Mouse (Mus musculus) forebrain, postnatal 0 days (tissue): ENCODE measurements at regions not wholly inside any gene's neighbourhood (a gene's known extent, or its start where the extent isn't known, plus 50 kb on each side); places are given as distances from the start of the nearest gene placed in this dataset.

ENCODE experiments used
- ATAC-seq: fragments of 200-750 bp; cut with Nextera tagmentation; 2 replicates; pipeline ENCODE4 v1.8.0; 2017; ENCODE audit warnings: mild to moderate bottlenecking, moderate library complexity
- DNase-seq: peaks from one replicate; pipeline ENCODE4 v3.0.0-alpha.2; 2015
- H3K27ac ChIP-seq: fragments of 300-500 bp; sonication (generic); 2 replicates; pipeline ENCODE4 v1.5.1; 2014; ENCODE audit warnings: low read depth, mild to moderate bottlenecking, antibody characterized with exemption, low read length, moderate library complexity, mixed read lengths
- H3K27me3 ChIP-seq: fragments of 300-500 bp; sonication (generic); 2 replicates; pipeline ENCODE4 v1.6.1; 2014; ENCODE audit warnings: mild to moderate bottlenecking, low read length, mixed read lengths; ENCODE audit not compliant: insufficient read depth
- H3K36me3 ChIP-seq: fragments of 300-500 bp; sonication (generic); 2 replicates; pipeline ENCODE4 v1.6.1; 2014; ENCODE audit warnings: mild to moderate bottlenecking, moderate library complexity; ENCODE audit not compliant: insufficient read depth
- H3K4me1 ChIP-seq: fragments of 300-500 bp; sonication (generic); 2 replicates; pipeline ENCODE4 v1.6.1; 2014; ENCODE audit warnings: antibody characterized with exemption; ENCODE audit not compliant: insufficient read depth
- H3K4me2 ChIP-seq: fragments of 300-500 bp; sonication (generic); 2 replicates; pipeline ENCODE4 v1.6.1; 2014; ENCODE audit warnings: low read depth, mild to moderate bottlenecking, moderate library complexity
- H3K4me3 ChIP-seq: fragments of 300-500 bp; sonication (generic); 2 replicates; pipeline ENCODE4 v1.5.1; 2014; ENCODE audit warnings: low read depth, low read length, mixed read lengths
- H3K9ac ChIP-seq: fragments of 300-500 bp; sonication (generic); 2 replicates; pipeline ENCODE4 v1.6.1; 2014; ENCODE audit warnings: mild to moderate bottlenecking
- H3K9me3 ChIP-seq: fragments of 300-500 bp; sonication (generic); 2 replicates; pipeline ENCODE4 v1.6.1; 2016; ENCODE audit warnings: low read length
- CTCF ChIP-seq: sonication (generic); IDR thresholded peaks from 2 replicates; pipeline ENCODE4 v1.5.1; 2016; ENCODE audit warnings: antibody characterized with exemption, control low read depth, low read depth
- WGBS: fragments of 180-500 bp; shearing (Covaris S2); extraction: QIAGEN DNeasy Blood & Tissue Kit; methylation state at CpG from one replicate; pipeline ENCODE4 v1.1.7; 2014; 5-methylcytosine and 5-hydroxymethylcytosine counted together

- no peak for DNase-seq
- H3K27me3 ChIP-seq: no peaks in the 10 kb centered on the region
- no peak for TF ChIP-seq CTCF
- H3K4me2 ChIP-seq: no peak overlapping the region
- no peak overlapping the region for H3K9ac ChIP-seq
- no peak overlapping the region for H3K27ac ChIP-seq
- H3K9me3 ChIP-seq: no peaks in the 10 kb centered on the region
- no peaks in the 10 kb centered on the region for H3K36me3 ChIP-seq
- WGBS: 58% methylated on average over 2 of the region's 2 CpGs
- no peak for ATAC-seq
- no peak overlapping the region for H3K4me3 ChIP-seq
- no peaks in the 10 kb centered on the region for H3K4me1 ChIP-seq
These were observed 60.2 kb upstream of the Cd34 start for GRCm38 (mm10) chr1:194878440-194878839.

- no peaks in the 10 kb centered on the region for H3K9me3 ChIP-seq
- 26% methylated on average over 22 of the region's 22 CpGs for WGBS
- H3K27me3 ChIP-seq: no peaks in the 10 kb centered on the region
- peak; percentile 92 for ATAC-seq
- H3K9ac ChIP-seq: no peak overlapping the region
- no peaks in the 10 kb centered on the region for H3K4me1 ChIP-seq
- H3K27ac ChIP-seq: no peak overlapping the region
- H3K4me2 ChIP-seq: peak overlapping the region; percentile 32
- no peak overlapping the region for H3K4me3 ChIP-seq
- peak; percentile 96 for DNase-seq
- TF ChIP-seq CTCF: peak; percentile 99
- no peaks in the 10 kb centered on the region for H3K36me3 ChIP-seq
These were observed 59.0 kb upstream of the Cd34 start for GRCm38 (mm10) chr1:194879324-194880233.

GRCm38 (mm10) chr1:194881556-194882223 lies 56.9 kb upstream of the Cd34 start:
- ATAC-seq (no peak), DNase-seq (no peak)
- no peak overlapping the region for H3K4me3 ChIP-seq
- H3K9ac ChIP-seq: no peak overlapping the region
- H3K27me3 ChIP-seq: no peaks in the 10 kb centered on the region
- TF ChIP-seq CTCF: no peak
- peaks cover 5% of the 10 kb centered on the region; the same call in 1 of the 2 replicates for H3K4me1 ChIP-seq
- H3K9me3 ChIP-seq: no peaks in the 10 kb centered on the region
- no peaks in the 10 kb centered on the region for H3K36me3 ChIP-seq
- H3K4me2 ChIP-seq: no peak overlapping the region
- H3K27ac ChIP-seq: no peak overlapping the region

- peak; percentile 79 for ATAC-seq
- Histone ChIP-seq H3K27ac (0 out of 2 replicates have a peak overlapping the region, but pooled peaks have one; percentile 3), H3K4me3 (no peak overlapping the region), H3K9me3 (no peaks in the 10 kb centered on the region), H3K27me3 (no peaks in the 10 kb centered on the region), H3K4me2 (no peak overlapping the region), H3K36me3 (no peaks in the 10 kb centered on the region), H3K9ac (no peak overlapping the region), H3K4me1 (peaks cover 5% of the 10 kb centered on the region; the same call in 1 of the 2 replicates)
- TF ChIP-seq CTCF: no peak
- DNase-seq: peak; percentile 51
- WGBS: 57% methylated on average over 5 of the region's 5 CpGs
These were observed 53.4 kb upstream of the Cd34 start for GRCm38 (mm10) chr1:194885071-194885686.

- no peaks in the 10 kb centered on the region for H3K27me3 ChIP-seq
- no peak overlapping the region for H3K4me2 ChIP-seq
- 85% methylated on average over 5 of the region's 5 CpGs for WGBS
- peaks cover 5% of the 10 kb centered on the region; the same call in 1 of the 2 replicates for H3K4me1 ChIP-seq
- H3K9ac ChIP-seq: no peak overlapping the region
- peak; percentile 23 for DNase-seq
- H3K27ac ChIP-seq: no peak overlapping the region
- no peak overlapping the region for H3K4me3 ChIP-seq
- no peaks in the 10 kb centered on the region for H3K36me3 ChIP-seq
- ATAC-seq: peak; percentile 36; the same call in 1 of the 2 replicates
- no peaks in the 10 kb centered on the region for H3K9me3 ChIP-seq
- TF ChIP-seq CTCF: no peak
These were observed 52.9 kb upstream of the Cd34 start for GRCm38 (mm10) chr1:194885687-194886077.
